Mouse (Mus musculus): Measurements from ENCODE around the gene Tbc1d32. TPM values are rescaled to one million over a fixed set of nuclear protein-coding genes. Genes with fewer than 3 reads are reported as not detected.
A peak's percentile ranks its signal among the peaks of the same experiment; 100 is the strongest.
"Not testable (repeated sequence)": the region's sequence is repeated elsewhere in the genome, so short reads cannot be mapped to it uniquely, and the experiment has no call there.

Tbc1d32 gene
- total RNA-seq (2021), result 1 to 10 TPM; 1.1 to 1.3 TPM
- long read RNA-seq, experiment 1, result 0 reads
- long read RNA-seq, experiment 2, partial matches to known transcripts, result 0 of 1 reads
- long read RNA-seq, experiment 2, other reads (novel, unspliced or antisense), result 1 of 1 reads

- intact Hi-C loops (cut with DNase I), result loop anchor here (10.0 kb wide), 1 partner anchor 114 kb away; no protein-coding TSS in a partner anchor
- DNase-seq, result peak; percentile 84 to 87
Observed at GRCm38 (mm10) chr10:56228568-56229209, at the start of gene Tbc1d32. Gene Tbc1d32 (minus strand): TSS chr10:56228689.

- no peak for DNase-seq
- intact Hi-C loops (cut with DNase I), result loop anchor here (10.0 kb wide), 1 partner anchor 113 kb away; no protein-coding TSS in a partner anchor
Observed at GRCm38 (mm10) chr10:56227771-56228275, 666 bp downstream of the Tbc1d32 start.

- no peak for DNase-seq
- intact Hi-C loops (cut with DNase I), result no loop called here
Observed at GRCm38 (mm10) chr10:56215797-56216196, 12.7 kb downstream of the Tbc1d32 start.

GRCm38 (mm10) chr10:56210343-56210742 lies 18.1 kb downstream of the Tbc1d32 start:
- intact Hi-C loops (cut with DNase I), result no loop called here
- DNase-seq, result no peak

GRCm38 (mm10) chr10:56206802-56207404 lies 21.6 kb downstream of the Tbc1d32 start:
- intact Hi-C loops (cut with DNase I), result no loop called here
- DNase-seq, result no peak

- no peak for DNase-seq
- intact Hi-C loops (cut with DNase I), result no loop called here
Observed at GRCm38 (mm10) chr10:56204348-56204747, 24.1 kb downstream of the Tbc1d32 start.

- no peak for DNase-seq
- intact Hi-C loops (cut with DNase I), result no loop called here
Observed at GRCm38 (mm10) chr10:56199902-56200301, 28.6 kb downstream of the Tbc1d32 start.

GRCm38 (mm10) chr10:56198691-56199090 lies 29.8 kb downstream of the Tbc1d32 start:
- no peak for DNase-seq
- intact Hi-C loops (cut with DNase I), result no loop called here

- DNase-seq, result no peak
- intact Hi-C loops (cut with DNase I), result no loop called here
Observed at GRCm38 (mm10) chr10:56194310-56194709, 34.2 kb downstream of the Tbc1d32 start.

- DNase-seq, result no peak
- intact Hi-C loops (cut with DNase I), result no loop called here
Observed at GRCm38 (mm10) chr10:56181727-56182126, 46.8 kb downstream of the Tbc1d32 start.

GRCm38 (mm10) chr10:56173184-56173583 lies 55.3 kb downstream of the Tbc1d32 start:
- DNase-seq, result no peak
- intact Hi-C loops (cut with DNase I), result no loop called here

- DNase-seq; intact Hi-C loops (cut with DNase I): not testable (repeated sequence)
Observed at GRCm38 (mm10) chr10:56167721-56168120, 60.8 kb downstream of the Tbc1d32 start.

- DNase-seq, result no peak
- intact Hi-C loops (cut with DNase I), result no loop called here
Observed at GRCm38 (mm10) chr10:56165758-56166157, 62.7 kb downstream of the Tbc1d32 start.

GRCm38 (mm10) chr10:56164411-56164810 lies 64.1 kb downstream of the Tbc1d32 start:
- no peak for DNase-seq
- intact Hi-C loops (cut with DNase I), result loop anchor here (5.0 kb wide), 1 partner anchor 173 kb away; no protein-coding TSS in a partner anchor

GRCm38 (mm10) chr10:56158748-56159147 lies 69.7 kb downstream of the Tbc1d32 start:
- DNase-seq, result no peak
- intact Hi-C loops (cut with DNase I), result no loop called here

- intact Hi-C loops (cut with DNase I), result no loop called here
- no peak for DNase-seq
Observed at GRCm38 (mm10) chr10:56158207-56158606, 70.3 kb downstream of the Tbc1d32 start.

- intact Hi-C loops (cut with DNase I), result no loop called here
- no peak for DNase-seq
Observed at GRCm38 (mm10) chr10:56156956-56157355, 71.5 kb downstream of the Tbc1d32 start.

GRCm38 (mm10) chr10:56148920-56149319 lies 79.6 kb downstream of the Tbc1d32 start:
- no peak for DNase-seq
- intact Hi-C loops (cut with DNase I), result no loop called here

GRCm38 (mm10) chr10:56137191-56137590 lies 91.3 kb downstream of the Tbc1d32 start:
- DNase-seq, result no peak
- intact Hi-C loops (cut with DNase I), result no loop called here

- intact Hi-C loops (cut with DNase I), result no loop called here
- DNase-seq, result no peak
Observed at GRCm38 (mm10) chr10:56129642-56130041, 98.8 kb downstream of the Tbc1d32 start.

GRCm38 (mm10) chr10:56126972-56127371 lies 101.5 kb downstream of the Tbc1d32 start:
- intact Hi-C loops (cut with DNase I), result no loop called here
- DNase-seq, result no peak

All from gastrocnemius, postnatal 36 days (tissue).